Mouse (Mus musculus) gastrocnemius, adult 8-10 months (tissue): ENCODE measurements around the gene Rbfox1. TPM values are rescaled to one million over a fixed set of nuclear protein-coding genes. Genes with fewer than 3 reads are reported as not detected.

Experiments
- DNase-seq, 2 experiments: peaks; one replicate each; pipeline ENCODE4 v3.0.0; 2022; ENCODE audit warnings: low spot score in 2 of 2
- total RNA-seq, 4 experiments: library from RNA; stranded (reverse); gene quantifications; 2 replicates each; pipeline ENCODE4 v1.2.4; 2022

Gene Rbfox1
- total RNA-seq, 4 experiments from 2014 or later: 236 to 270 (median 260) TPM

GRCm38 (mm10) chr16:7076305-7076704 lies 1191.2 kb downstream of the Rbfox1 start:
- DNase-seq: no peak

DNA sequence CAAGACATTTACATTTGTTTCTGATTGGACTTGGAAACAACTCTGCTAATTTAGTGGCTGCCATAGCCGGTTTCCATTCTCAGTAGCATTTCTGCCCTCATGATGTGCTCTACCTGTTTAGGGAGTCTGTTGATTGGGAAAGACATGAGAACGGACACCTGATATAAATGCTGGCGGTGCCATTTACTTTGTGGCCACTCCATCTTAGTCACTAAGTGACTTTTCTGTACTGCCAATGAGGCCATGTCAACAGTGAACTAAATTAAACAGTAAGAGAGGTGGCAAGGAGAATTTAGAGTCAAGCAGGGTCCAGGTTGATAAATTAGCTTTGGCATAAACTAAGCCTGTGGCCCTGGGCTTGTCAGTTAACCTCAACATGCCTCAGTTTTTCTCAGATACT lies 1191.6 kb downstream of the Rbfox1 start:
- no peak for DNase-seq

- no peak for DNase-seq
Observed at GRCm38 (mm10) chr16:7081074-7081568, 1196.0 kb downstream of the Rbfox1 start.

GRCm38 (mm10) chr16:7081684-7082255 lies 1196.6 kb downstream of the Rbfox1 start:
- no peak for DNase-seq

GRCm38 (mm10) chr16:7083937-7084336 lies 1198.8 kb downstream of the Rbfox1 start:
- DNase-seq: no peak

DNA sequence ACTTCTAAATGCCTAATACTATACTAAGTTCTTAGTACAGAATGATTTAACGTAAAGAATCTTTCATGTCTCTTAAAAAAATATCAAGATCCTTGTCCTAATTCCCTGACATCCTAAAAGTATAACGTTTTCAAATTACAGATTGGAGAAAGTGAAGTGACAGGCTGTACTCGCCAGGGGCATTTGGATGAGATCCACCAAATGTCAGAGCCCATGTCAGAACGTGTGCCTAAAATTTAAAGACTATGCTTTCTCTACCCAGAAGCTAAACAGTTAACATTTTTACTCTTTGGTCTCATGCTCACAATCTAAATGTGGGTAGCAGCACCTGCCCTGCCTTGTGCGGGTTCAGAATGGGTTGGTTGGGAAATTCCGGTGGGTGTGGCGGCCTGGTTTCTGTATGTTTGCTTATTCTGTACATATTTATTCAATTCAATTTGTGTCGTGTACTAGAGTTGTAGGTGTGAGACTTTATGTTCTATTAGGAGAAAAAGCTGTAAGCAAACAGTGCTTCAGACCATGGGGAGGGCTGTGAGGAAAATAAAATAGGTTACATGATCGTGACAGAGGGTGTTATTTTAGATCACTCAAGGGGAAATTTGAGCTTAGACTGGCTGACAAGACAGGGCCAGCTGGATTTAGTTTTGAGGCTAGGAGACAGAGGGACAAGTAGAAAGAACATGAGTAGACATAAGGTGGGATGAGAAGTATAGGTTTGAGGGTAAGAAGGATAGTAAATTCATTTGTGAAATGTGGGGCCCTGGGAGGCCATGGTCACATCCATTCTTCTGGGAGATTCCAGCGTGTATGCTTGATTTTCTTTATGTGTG lies 1203.7 kb downstream of the Rbfox1 start:
- DNase-seq: no peak

GRCm38 (mm10) chr16:7089475-7089874 lies 1204.3 kb downstream of the Rbfox1 start:
- peak in 1 of 2 experiments; percentile 53 for DNase-seq

DNA sequence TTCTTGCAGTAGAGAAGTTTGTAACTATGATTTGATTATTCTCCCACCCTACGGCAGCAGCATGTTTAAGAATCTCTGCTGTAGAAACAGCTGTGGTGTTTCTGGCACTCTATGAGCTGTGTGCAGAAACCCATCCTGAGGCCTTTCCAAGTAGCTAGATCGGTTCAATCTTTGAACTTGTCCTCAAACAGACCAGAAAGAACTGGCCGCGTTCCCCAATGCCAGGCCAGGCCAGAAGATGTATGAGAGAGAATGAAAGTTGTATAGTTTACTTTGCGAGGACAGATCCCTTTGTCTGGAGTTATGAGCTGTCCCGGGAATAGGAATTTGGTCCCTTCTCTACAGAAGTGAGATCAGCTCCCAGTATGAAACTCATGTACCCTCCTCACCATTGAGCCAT lies 1205.0 kb downstream of the Rbfox1 start:
- no peak for DNase-seq

DNA sequence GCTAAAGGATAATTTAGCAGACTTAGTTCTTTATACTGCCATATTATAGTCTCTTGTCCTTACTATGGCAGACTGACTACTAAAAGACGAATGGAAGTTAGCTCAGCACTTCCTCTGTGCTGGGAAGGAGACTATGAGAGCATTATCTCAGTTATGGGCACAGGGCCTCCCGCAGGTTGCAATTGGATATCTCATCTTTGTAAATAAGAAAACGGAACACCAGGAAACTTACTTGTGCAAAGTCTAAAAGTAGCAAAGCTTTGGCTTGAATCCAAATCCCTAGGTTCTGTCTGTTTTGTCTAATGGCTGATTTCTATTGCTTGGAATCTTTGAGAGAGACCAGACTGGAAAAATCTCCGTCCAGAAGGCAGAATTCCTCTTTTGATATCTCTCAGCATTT lies 1207.7 kb downstream of the Rbfox1 start:
- no peak for DNase-seq

GRCm38 (mm10) chr16:7093686-7094085 lies 1208.5 kb downstream of the Rbfox1 start:
- DNase-seq: no peak

DNA sequence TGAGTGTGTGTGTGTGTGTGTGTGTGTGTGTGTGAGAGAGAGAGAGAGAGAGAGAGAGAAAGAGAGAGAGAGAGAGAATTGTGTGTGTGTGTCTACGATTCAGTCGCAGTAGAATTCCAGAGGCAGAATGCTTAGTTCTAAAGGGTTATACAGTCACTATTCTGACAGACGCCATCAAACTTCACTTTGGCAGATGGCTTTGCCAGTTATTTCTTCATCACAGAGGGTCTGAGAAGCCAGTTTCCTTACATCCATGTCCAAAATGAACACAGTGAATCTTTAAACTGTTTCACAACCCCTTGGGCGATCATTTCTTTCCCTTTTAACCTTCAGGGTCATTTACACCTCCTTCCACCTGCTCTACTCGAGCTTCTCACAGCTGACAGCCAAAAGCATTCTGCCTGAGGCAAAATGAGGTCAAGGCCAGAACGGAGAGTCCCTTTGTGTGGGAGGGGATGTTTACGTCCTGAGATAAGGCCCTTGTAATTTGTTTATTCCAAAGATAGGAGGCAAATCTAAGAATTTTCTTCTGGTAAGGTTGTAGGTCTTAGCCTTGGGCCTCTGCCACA lies 1209.1 kb downstream of the Rbfox1 start:
- no peak for DNase-seq

- DNase-seq: no peak
Observed at GRCm38 (mm10) chr16:7097071-7097470, 1211.9 kb downstream of the Rbfox1 start.

DNA sequence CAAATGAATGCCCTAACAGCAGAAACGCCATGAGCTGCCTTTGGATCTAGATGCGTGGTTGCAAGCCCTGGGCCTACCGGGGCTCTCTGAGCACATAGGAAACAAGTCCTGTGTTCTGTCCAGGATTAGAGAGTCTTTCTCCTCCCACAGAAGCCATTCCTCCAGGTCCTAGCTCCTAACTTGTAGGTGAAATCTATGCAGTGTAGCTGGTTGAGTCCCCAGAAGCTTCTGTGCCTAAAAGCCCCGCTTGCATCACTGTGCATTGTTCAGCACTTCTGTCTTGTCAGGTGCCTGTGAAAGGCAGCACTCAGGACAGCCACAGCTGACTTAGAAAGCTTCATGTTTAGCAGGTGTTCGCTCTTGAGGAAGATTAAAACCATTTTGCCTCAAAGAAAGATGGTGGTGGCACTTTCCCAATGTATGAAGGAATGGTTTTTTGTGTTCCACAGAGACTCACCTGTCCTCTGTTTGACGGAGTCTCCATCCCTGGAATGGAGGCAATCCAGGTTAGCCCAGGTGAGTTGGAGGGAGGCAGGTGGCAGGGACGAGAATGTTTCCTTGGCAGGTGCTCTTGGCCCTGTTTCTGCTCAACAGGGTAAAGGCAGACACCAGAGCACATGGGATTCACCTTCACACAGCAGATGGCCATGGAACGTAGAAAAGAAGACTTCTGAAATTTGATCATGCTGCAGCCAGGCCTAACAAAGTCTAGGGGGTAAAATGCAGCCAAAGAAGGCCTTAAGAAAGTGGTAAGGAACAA lies 1213.0 kb downstream of the Rbfox1 start:
- no peak for DNase-seq

DNA sequence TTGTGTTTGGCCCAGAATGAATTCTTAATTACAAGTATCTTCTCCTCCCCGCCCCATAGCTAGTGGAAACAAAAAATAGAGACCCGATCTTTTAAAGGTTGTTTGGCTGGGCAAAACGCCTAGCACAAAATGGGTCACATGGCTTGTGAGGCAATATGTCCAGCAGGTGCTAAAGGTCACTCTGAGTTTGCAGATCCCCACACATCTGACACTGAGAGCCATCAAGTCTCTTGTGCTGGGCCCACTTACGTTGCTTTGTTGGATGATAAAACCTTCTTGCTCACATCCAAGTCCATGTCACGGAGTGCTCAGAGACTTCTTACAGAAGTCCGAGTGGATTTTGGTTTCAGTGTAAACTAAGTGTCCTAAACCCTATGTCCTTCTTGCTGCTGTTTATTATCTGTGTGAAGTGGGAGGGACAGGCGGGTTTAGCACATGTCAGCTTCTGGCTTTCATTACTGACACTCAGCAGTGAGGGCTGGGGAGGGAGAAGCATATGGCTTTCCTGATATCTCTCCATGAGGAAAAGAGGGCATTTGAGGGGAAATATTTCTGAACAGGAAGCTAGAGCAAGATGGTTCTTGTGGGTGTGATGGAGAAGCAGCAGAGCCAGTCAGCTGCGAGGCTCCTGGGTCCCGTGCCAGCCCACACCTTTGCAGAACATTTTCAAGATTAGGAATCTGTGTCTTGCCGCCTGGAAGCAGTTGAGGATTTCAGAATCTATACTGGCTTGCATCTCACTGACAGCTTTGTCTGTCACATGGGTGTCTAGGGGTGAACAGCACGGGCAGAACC lies 1214.5 kb downstream of the Rbfox1 start:
- DNase-seq: peak; percentile 40 to 66

DNA sequence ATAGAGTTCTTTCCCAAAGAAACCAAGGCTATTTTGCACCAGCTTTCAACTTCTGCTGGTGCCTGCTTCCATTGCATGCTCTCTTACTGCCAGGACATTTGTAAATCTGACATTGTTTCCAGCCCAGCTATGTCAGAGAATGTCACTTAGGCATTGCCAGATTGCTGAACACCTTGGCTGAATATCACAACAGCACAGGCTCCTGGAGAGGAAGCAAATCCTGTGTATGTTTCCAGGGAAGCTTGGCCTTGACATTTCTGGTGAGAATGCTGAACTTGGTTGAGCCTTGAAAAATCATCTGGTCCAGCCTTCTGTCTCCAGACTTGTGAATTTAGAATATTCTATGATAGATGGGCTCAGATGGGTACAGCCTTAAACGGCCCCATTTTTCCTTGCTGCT lies 1217.3 kb downstream of the Rbfox1 start:
- no peak for DNase-seq

DNA sequence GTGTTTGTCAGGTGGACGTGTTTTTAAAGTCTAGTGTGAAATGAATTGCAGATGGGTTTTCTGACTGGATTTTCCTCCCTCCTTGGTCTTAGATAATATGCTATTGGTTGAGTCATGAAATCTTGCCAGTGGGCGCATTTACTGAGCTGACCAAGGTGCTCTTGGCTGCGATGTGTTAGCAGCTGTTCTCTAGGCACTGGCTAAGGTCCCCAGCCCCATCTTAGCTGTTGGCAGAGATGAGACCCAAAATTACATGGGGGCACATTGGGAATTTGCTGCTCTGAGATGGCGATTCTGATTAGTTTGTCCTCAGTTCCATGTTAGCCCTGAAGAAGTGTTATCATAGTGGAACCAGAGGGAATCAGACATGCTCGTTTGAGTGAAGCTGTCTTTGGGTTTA lies 1218.1 kb downstream of the Rbfox1 start:
- no peak for DNase-seq

GRCm38 (mm10) chr16:7106450-7107015 lies 1221.4 kb downstream of the Rbfox1 start:
- no peak for DNase-seq

DNA sequence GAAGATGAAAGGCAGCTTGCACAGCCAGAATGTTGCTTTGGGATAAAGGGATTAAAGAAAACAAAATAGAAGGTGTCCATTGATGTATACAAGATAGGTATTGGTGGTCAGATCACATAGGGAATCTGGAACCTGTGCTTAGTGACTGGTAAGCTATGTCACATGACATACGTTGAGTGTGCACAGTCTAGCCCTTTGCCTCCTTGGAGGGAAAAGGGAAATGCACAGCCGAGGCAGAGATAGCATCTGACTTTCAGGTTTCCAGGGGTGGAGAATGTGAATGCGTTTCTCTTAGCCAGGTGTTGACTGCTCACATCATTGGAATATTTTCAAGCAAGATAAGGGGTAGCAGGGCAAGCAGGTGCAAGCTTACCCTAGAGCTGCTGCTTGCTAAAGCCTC lies 1230.8 kb downstream of the Rbfox1 start:
- DNase-seq: no peak

- DNase-seq: peak in 1 of 2 experiments; percentile 27
Observed at GRCm38 (mm10) chr16:7129591-7129990, 1244.4 kb downstream of the Rbfox1 start.

- DNase-seq: no peak
Observed at GRCm38 (mm10) chr16:7132434-7132833, 1247.3 kb downstream of the Rbfox1 start.

DNA sequence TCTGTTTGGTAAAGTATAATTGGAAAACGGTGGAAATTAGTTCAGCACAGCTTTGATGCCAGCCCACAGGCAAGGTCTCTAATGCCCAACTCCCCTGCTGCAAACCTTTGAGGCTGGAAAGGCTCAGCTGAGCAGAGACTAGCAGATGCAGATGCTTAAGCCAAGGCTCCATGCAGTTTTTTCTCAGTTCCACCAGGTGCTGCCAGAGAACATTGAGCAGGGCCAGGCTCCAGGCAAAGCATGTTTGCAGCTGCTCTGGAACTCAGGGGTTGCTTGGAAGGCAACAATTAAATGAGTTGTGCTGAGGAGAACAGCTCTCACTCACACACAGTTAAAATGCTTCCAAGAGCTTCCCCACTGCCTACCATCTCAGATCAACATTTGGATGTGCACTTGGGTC lies 1251.8 kb downstream of the Rbfox1 start:
- DNase-seq: peak in 1 of 2 experiments; percentile 30
